Mouse (Mus musculus) limb, embryonic 14.5 days (tissue): ENCODE measurements at regions not wholly inside any gene's neighbourhood (a gene's known extent, or its start where the extent isn't known, plus 50 kb on each side); places are given as distances from the start of the nearest gene placed in this dataset.
A peak's percentile ranks its signal among the peaks of the same experiment; 100 is the strongest.

Experiments used
- ATAC-seq: fragments of 200-750 bp; cut with Nextera tagmentation; 2 replicates; pipeline ENCODE4 v1.8.0; 2017; ENCODE audit warnings: low read depth, moderate number of reproducible peaks, moderate TSS enrichment; ENCODE audit not compliant: low FRiP score
- DNase-seq: peaks from one replicate; pipeline ENCODE4 v3.0.0-alpha.2; 2015; ENCODE audit warnings: low spot score
- H3K27ac ChIP-seq: fragments of 300-500 bp; sonication (generic); replicated peaks from 2 replicates; pipeline ENCODE4 v1.5.1; 2014; ENCODE audit warnings: low read depth, mild to moderate bottlenecking, low read length, moderate library complexity, mixed read lengths
- H3K27me3 ChIP-seq: fragments of 300-500 bp; sonication (generic); 2 replicates; pipeline ENCODE4 v1.6.1; 2014; ENCODE audit warnings: low read length, mixed read lengths; ENCODE audit not compliant: control insufficient read depth, insufficient read depth
- H3K36me3 ChIP-seq: fragments of 300-500 bp; sonication (generic); 2 replicates; pipeline ENCODE4 v1.6.1; 2014; ENCODE audit warnings: mild to moderate bottlenecking, low read length, moderate library complexity, mixed read lengths; ENCODE audit not compliant: control insufficient read depth, insufficient read depth
- H3K4me1 ChIP-seq: fragments of 300-500 bp; sonication (generic); 2 replicates; pipeline ENCODE4 v1.6.1; 2014; ENCODE audit warnings: antibody characterized with exemption, low read length, mixed read lengths; ENCODE audit not compliant: control insufficient read depth, insufficient read depth
- H3K4me2 ChIP-seq: fragments of 300-500 bp; sonication (generic); replicated peaks from 2 replicates; pipeline ENCODE4 v1.6.1; 2014; ENCODE audit warnings: low read depth, mild to moderate bottlenecking, low read length, moderate library complexity; ENCODE audit not compliant: severe bottlenecking
- H3K4me3 ChIP-seq: fragments of 300-500 bp; sonication (generic); replicated peaks from 2 replicates; pipeline ENCODE4 v1.5.1; 2014; ENCODE audit warnings: low read length
- H3K9ac ChIP-seq: fragments of 300-500 bp; sonication (generic); 2 replicates; pipeline ENCODE4 v1.6.1; 2014; ENCODE audit warnings: mild to moderate bottlenecking, low read depth, low read length, moderate library complexity; ENCODE audit not compliant: severe bottlenecking
- H3K9me3 ChIP-seq: fragments of 300-500 bp; sonication (generic); 2 replicates; pipeline ENCODE4 v1.6.1; 2016; ENCODE audit warnings: low read length; ENCODE audit not compliant: control insufficient read depth
- POLR2A ChIP-seq: fragments of 200-500 bp; IDR thresholded peaks from 2 replicates; pipeline ENCODE4 v1.8.0; 2012; ENCODE audit warnings: inconsistent platforms, mild to moderate bottlenecking, moderate library complexity, borderline replicate concordance; ENCODE audit not compliant: insufficient read depth, insufficient read length; ENCODE audit errors: extremely low read depth
- WGBS: fragments of 180-500 bp; shearing (Covaris S2); extraction: QIAGEN DNeasy Blood & Tissue Kit; methylation state at CpG from one replicate; pipeline ENCODE4 v1.1.7; 2014; 5-methylcytosine and 5-hydroxymethylcytosine counted together

- no peaks in the 10 kb centered on the region for H3K27me3 ChIP-seq
- H3K4me1 ChIP-seq = peaks cover 20% of the 10 kb centered on the region
- H3K9ac ChIP-seq = no peak overlapping the region
- H3K4me2 ChIP-seq = peak overlapping the region; percentile 16
- peak; percentile 45; the same call in 1 of the 2 replicates for ATAC-seq
- H3K4me3 ChIP-seq = no peak overlapping the region
- H3K36me3 ChIP-seq = no peaks in the 10 kb centered on the region
- 32% methylated on average over 8 of the region's 8 CpGs for WGBS
- TF ChIP-seq POLR2A = no peak
- DNase-seq = peak; percentile 76
- no peak overlapping the region for H3K27ac ChIP-seq
- H3K9me3 ChIP-seq = no peaks in the 10 kb centered on the region
These were observed 261.9 kb upstream of the Mpped2 start for GRCm38 (mm10) chr2:106431141-106431540.

- Histone ChIP-seq H3K27ac (no peak overlapping the region), H3K4me3 (no peak overlapping the region), H3K9ac (no peak overlapping the region), H3K4me1 (peaks cover 20% of the 10 kb centered on the region), H3K9me3 (no peaks in the 10 kb centered on the region), H3K36me3 (no peaks in the 10 kb centered on the region), H3K4me2 (peak overlapping the region; percentile 16), H3K27me3 (no peaks in the 10 kb centered on the region)
- 14% methylated on average over 9 of the region's 9 CpGs for WGBS
- TF ChIP-seq POLR2A = no peak
- DNase-seq = no peak
- no peak for ATAC-seq
These were observed 261.4 kb upstream of the Mpped2 start for GRCm38 (mm10) chr2:106431637-106432199.

- Histone ChIP-seq H3K4me2 (no peak overlapping the region), H3K27ac (no peak overlapping the region), H3K36me3 (no peaks in the 10 kb centered on the region), H3K9ac (no peak overlapping the region), H3K4me1 (peaks cover 7% of the 10 kb centered on the region; the same call in 1 of the 2 replicates), H3K9me3 (no peaks in the 10 kb centered on the region), H3K4me3 (no peak overlapping the region), H3K27me3 (no peaks in the 10 kb centered on the region)
- DNase-seq (no peak), ATAC-seq (no peak)
- TF ChIP-seq POLR2A = no peak
- 84% methylated on average over 2 of the region's 2 CpGs for WGBS
These were observed 256.9 kb upstream of the Mpped2 start for GRCm38 (mm10) chr2:106436136-106436535.

DNA sequence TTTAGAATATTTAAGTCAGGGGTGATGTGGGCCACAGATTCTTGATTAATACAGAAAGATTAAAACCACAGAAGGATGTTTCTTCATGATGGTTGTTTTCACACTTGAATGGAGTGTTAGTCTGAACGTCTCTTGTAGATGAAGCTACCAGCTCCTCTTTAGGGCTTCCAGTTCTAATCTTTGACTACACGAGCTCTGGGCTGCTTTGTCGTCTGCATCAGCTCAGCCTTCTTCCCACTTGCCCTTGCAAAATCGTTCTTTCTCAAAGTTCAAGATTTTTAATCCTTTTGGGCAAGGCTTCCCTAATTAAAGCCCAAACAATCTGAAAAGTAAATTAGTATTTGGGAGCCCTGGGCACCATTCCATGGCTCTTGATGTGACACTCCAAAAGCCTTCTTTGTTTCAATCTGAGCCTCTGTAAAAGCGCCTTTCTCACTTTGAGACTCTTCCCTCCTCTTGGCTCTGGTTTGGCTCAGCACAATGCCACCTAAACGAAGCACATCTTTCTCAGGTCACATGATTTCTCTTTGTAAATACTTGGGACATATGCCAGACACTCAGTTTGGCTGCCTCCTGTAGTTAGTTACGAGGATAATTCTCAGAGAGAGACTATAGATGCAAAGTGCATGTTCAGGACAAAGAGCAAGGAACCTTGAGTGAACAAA lies 238.6 kb upstream of the Mpped2 start:
- TF ChIP-seq POLR2A = no peak
- no peak for ATAC-seq
- no peak for DNase-seq
- Histone ChIP-seq H3K4me3 (no peak overlapping the region), H3K27ac (no peak overlapping the region), H3K36me3 (no peaks in the 10 kb centered on the region), H3K4me2 (no peak overlapping the region), H3K27me3 (no peaks in the 10 kb centered on the region), H3K9ac (no peak overlapping the region), H3K4me1 (no peaks in the 10 kb centered on the region), H3K9me3 (no peaks in the 10 kb centered on the region)
- WGBS = 74% methylated on average over 7 of the region's 7 CpGs

DNA sequence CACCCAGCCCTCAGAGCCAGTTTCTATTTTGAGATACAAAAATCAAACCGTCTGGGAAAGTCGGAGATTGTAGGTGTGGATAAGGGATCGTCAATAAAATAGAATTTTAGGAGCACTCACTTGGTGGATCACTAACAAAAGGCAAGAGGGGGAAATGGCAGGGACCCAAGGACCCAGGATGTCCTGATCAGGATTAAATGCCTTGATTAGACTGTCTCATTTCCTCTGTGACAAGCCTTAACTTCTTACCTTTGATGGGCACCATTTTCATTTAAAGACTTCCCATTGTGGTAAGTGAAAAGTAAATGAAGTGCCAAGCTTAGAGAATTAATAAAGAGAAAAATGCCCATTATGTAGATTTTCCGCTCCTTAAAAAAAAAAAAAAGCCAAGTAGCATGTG lies 238.0 kb upstream of the Mpped2 start:
- no peak overlapping the region for H3K27ac ChIP-seq
- no peak overlapping the region for H3K4me2 ChIP-seq
- ATAC-seq (no peak), DNase-seq (no peak)
- H3K4me3 ChIP-seq = no peak overlapping the region
- H3K9me3 ChIP-seq = no peaks in the 10 kb centered on the region
- no peaks in the 10 kb centered on the region for H3K4me1 ChIP-seq
- 81% methylated on average over 4 of the region's 4 CpGs for WGBS
- H3K9ac ChIP-seq = no peak overlapping the region
- no peaks in the 10 kb centered on the region for H3K36me3 ChIP-seq
- no peaks in the 10 kb centered on the region for H3K27me3 ChIP-seq
- no peak for TF ChIP-seq POLR2A
